Mouse (Mus musculus) lung, embryonic 14.5 days (tissue): ENCODE results near the gene Fam160a1. TPM values are rescaled to one million over a fixed set of nuclear protein-coding genes. Genes with fewer than 3 reads are reported as not detected.

Source experiments
- ATAC-seq: fragments of 200-750 bp; cut with Nextera tagmentation; 2 replicates; pipeline ENCODE4 v1.8.0; 2017; ENCODE audit warnings: mild to moderate bottlenecking, moderate TSS enrichment, moderate library complexity; ENCODE audit not compliant: insufficient read depth
- DNase-seq: peaks from one replicate; pipeline ENCODE4 v3.0.0-alpha.2; 2015
- H3K27ac ChIP-seq: fragments of 300-500 bp; sonication (generic); 2 replicates; pipeline ENCODE4 v1.5.1; 2014; ENCODE audit warnings: low read depth, mild to moderate bottlenecking, moderate library complexity
- H3K27me3 ChIP-seq: fragments of 300-500 bp; sonication (generic); 2 replicates; pipeline ENCODE4 v1.6.1; 2014; ENCODE audit warnings: low read length, control low read depth; ENCODE audit not compliant: insufficient read depth
- H3K36me3 ChIP-seq: fragments of 300-500 bp; sonication (generic); 2 replicates; pipeline ENCODE4 v1.6.1; 2014; ENCODE audit warnings: control low read depth; ENCODE audit not compliant: insufficient read depth
- H3K4me1 ChIP-seq: fragments of 300-500 bp; sonication (generic); 2 replicates; pipeline ENCODE4 v1.6.1; 2014; ENCODE audit warnings: antibody characterized with exemption, control low read depth; ENCODE audit not compliant: insufficient read depth
- H3K4me2 ChIP-seq: fragments of 300-500 bp; sonication (generic); 2 replicates; pipeline ENCODE4 v1.6.1; 2014; ENCODE audit warnings: mild to moderate bottlenecking
- H3K4me3 ChIP-seq: fragments of 300-500 bp; sonication (generic); 2 replicates; pipeline ENCODE4 v1.5.1; 2014; ENCODE audit warnings: low read depth, low read length
- H3K9ac ChIP-seq: fragments of 300-500 bp; sonication (generic); 2 replicates; pipeline ENCODE4 v1.6.1; 2014
- H3K9me3 ChIP-seq: fragments of 300-500 bp; sonication (generic); 2 replicates; pipeline ENCODE4 v1.6.1; 2016; ENCODE audit warnings: low read depth, low read length, control low read depth
- CTCF ChIP-seq: IDR thresholded peaks from 2 replicates; pipeline ENCODE4 v1.5.1; 2016; ENCODE audit warnings: antibody characterized with exemption, low read depth
- WGBS: fragments of 180-500 bp; shearing (Covaris S2); extraction: QIAGEN DNeasy Blood & Tissue Kit; methylation state at CpG from one replicate; pipeline ENCODE4 v1.1.7; 2014; 5-methylcytosine and 5-hydroxymethylcytosine counted together
- polyA plus RNA-seq: library from polyadenylated mRNA; unstranded; fragments of >200 nt; fragmentation: Nextera tagmentation; extraction: Ambion mirVana; gene quantifications from 2 replicates; pipeline ENCODE4 v1.2.1, GENCODE M21; 2014

The Fam160a1 gene
- polyA plus RNA-seq, 1 experiment from 2014 or later: 2.7 TPM

- Histone ChIP-seq H3K9ac (no peak overlapping the region), H3K4me2 (no peak overlapping the region), H3K36me3 (0 out of 2 replicates have a peak, but pooled peaks cover 4% of the 10 kb centered on the region), H3K9me3 (no peaks in the 10 kb centered on the region), H3K4me3 (no peak overlapping the region), H3K27me3 (no peaks in the 10 kb centered on the region), H3K27ac (no peak overlapping the region), H3K4me1 (no peaks in the 10 kb centered on the region)
- ATAC-seq (no peak), DNase-seq (no peak)
- 74% methylated on average over 1 of the region's 1 CpGs for WGBS
- TF ChIP-seq CTCF: no peak
Measured at GRCm38 (mm10) chr3:85616389-85616788, 200.7 kb downstream of the Fam160a1 start.

Other genes starting within 250 kb of the Fam160a1 start
- gene Gatb, start 243.2 kb downstream of the Fam160a1 start, polyA plus RNA-seq: 18.2 and 21.2 TPM in 2 replicates
- 1.4 and 1.8 TPM in 2 replicates for gene Glt28d2, start 70.2 kb upstream of the Fam160a1 start, polyA plus RNA-seq
- 4.5 and 4.8 TPM in 2 replicates for gene Gm37240, start 70.2 kb upstream of the Fam160a1 start, polyA plus RNA-seq
- gene Sh3d19, start 153.8 kb upstream of the Fam160a1 start, polyA plus RNA-seq: 31.9 and 38.2 TPM in 2 replicates
- 0.27 and 0.46 TPM in 2 replicates for gene Prss48, start 185.2 kb upstream of the Fam160a1 start, polyA plus RNA-seq